Mouse (Mus musculus) heart, adult 2 months (tissue): Measurements from ENCODE around the gene Safb.

ENCODE experiments used
- CTCF ChIP-seq: fragments of 200-600 bp; IDR thresholded peaks from 2 replicates; pipeline ENCODE4 v1.8.1; 2022; ENCODE audit warnings: antibody characterized with exemption, mild to moderate bottlenecking, moderate library complexity
- EP300 ChIP-seq: fragments of 200-500 bp; IDR thresholded peaks from 2 replicates; pipeline ENCODE4 v1.6.1; 2011; ENCODE audit warnings: low read depth, low read length, control low read depth; ENCODE audit not compliant: insufficient read depth
- POLR2A ChIP-seq: fragments of 200-500 bp; IDR thresholded peaks from 2 replicates; pipeline ENCODE4 v1.6.1; 2011; ENCODE audit warnings: mild to moderate bottlenecking, low read depth, low read length, control low read depth; ENCODE audit not compliant: insufficient read depth

DNA sequence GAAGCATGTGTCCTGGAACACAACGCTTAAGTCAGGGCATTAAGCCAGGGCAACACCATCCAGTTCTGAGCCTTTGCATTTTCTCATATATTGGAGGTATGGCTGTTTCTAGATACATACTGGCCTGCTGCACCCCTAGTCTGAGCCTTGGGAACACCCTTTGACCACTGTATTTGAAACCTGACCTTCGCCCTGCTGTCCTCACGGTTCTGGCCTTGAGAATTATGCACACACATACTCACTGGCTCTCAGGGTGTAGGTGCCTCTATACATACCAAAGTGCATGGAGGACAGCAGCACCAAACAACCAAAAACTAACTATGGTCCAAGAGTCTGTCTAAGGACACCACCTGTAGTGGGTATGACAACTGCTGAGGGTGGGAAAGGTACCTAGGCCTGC lies 11.7 kb upstream of the Safb start:
- TF ChIP-seq EP300 (no peak), CTCF (no peak), POLR2A (no peak)
